Mouse (Mus musculus): ENCODE results near the gene Traip. TPM values are rescaled to one million over a fixed set of nuclear protein-coding genes. Genes with fewer than 3 reads are reported as not detected.

Traip gene
- polyA plus RNA-seq, 1 experiment from 2014 or later, result 12.7 TPM

GRCm38 (mm10) chr9:107947241-107948194, 2.4 kb upstream of the Traip start:
- Histone ChIP-seq H3K4me3 (ENCODE audit: low read length) (no peak overlapping the region), H3K4me1 (ENCODE audit: control insufficient read depth, insufficient read depth, low read length) (peaks cover 13% of the 10 kb centered on the region), H3K27ac (ENCODE audit: low read length) (no peak overlapping the region), H3K27me3 (ENCODE audit: control insufficient read depth, insufficient read depth, low read length) (no peaks in the 10 kb centered on the region), H3K4me2 (ENCODE audit: low read depth, low read length) (no peak overlapping the region), H3K9ac (ENCODE audit: low read length) (no peak overlapping the region), H3K36me3 (ENCODE audit: control insufficient read depth, insufficient read depth) (no peaks in the 10 kb centered on the region), H3K9me3 (replicated peaks; ENCODE audit: control insufficient read depth, low read length) (no peaks in the 10 kb centered on the region)
- no peak for ATAC-seq (replicated peaks; ENCODE audit: extremely low read depth, insufficient read depth, low FRiP score)
- 76% methylated on average over 31 of the region's 31 CpGs for WGBS

DNA sequence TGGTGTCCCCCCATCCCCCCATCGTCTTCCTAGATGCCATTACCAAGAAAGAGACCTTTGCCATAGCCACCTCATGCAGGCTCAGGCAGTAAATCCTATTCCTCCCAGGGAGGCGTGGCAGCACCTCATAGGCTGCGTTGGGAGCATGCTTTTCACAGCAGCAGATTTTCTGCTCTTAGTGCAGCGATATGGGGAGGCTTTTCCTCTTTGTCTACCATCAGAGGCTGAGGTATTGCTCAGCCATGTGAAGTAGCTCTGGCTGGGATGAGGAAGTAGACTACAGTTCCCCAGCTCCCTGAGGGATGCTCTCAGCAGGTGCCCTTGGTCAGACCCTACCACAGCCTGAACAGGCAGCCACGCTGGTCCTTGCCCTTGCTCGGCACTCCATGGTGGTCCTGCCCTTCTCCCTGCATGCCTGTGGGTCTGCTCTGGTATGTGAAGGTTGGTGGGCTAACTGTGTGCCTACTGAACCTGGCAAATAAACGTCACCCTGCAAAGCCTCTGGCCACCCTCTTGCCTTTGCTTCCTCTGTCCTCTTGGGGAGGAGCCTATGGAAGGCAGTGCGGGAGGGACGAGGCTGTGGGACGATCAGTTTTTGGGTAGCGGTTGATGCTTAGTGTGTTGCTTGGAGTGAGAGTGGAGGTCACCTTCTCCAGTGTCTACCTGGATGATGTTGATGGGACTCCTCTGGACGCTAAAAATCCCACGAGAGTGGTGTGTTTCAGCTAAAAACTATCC, 583 bp upstream of the Traip start:
- H3K4me3 ChIP-seq (ENCODE audit: low read length), result no peak overlapping the region
- ATAC-seq (replicated peaks; ENCODE audit: extremely low read depth, insufficient read depth, low FRiP score), result no peak
- H3K4me2 ChIP-seq (ENCODE audit: low read depth, low read length), result no peak overlapping the region
- no peaks in the 10 kb centered on the region for H3K27me3 ChIP-seq (ENCODE audit: control insufficient read depth, insufficient read depth, low read length)
- no peak overlapping the region for H3K27ac ChIP-seq (ENCODE audit: low read length)
- no peak overlapping the region for H3K9ac ChIP-seq (ENCODE audit: low read length)
- H3K36me3 ChIP-seq (ENCODE audit: control insufficient read depth, insufficient read depth), result no peaks in the 10 kb centered on the region
- WGBS, result 74% methylated on average over 13 of the region's 13 CpGs
- peaks cover 13% of the 10 kb centered on the region for H3K4me1 ChIP-seq (ENCODE audit: control insufficient read depth, insufficient read depth, low read length)
- H3K9me3 ChIP-seq (replicated peaks; ENCODE audit: control insufficient read depth, low read length), result no peaks in the 10 kb centered on the region

GRCm38 (mm10) chr9:107950460-107951355, 772 bp downstream of the Traip start:
- Histone ChIP-seq H3K4me2 (ENCODE audit: low read depth, low read length) (peak overlapping the region; percentile 78), H3K4me1 (ENCODE audit: control insufficient read depth, insufficient read depth, low read length) (peaks cover 13% of the 10 kb centered on the region), H3K9ac (ENCODE audit: low read length) (peak overlapping the region; percentile 81), H3K4me3 (ENCODE audit: low read length) (peak overlapping the region; percentile 83), H3K9me3 (replicated peaks; ENCODE audit: control insufficient read depth, low read length) (no peaks in the 10 kb centered on the region), H3K36me3 (ENCODE audit: control insufficient read depth, insufficient read depth) (no peaks in the 10 kb centered on the region), H3K27me3 (ENCODE audit: control insufficient read depth, insufficient read depth, low read length) (no peaks in the 10 kb centered on the region), H3K27ac (ENCODE audit: low read length) (peak overlapping the region; percentile 70)
- 15% methylated on average over 45 of the region's 45 CpGs for WGBS
- ATAC-seq (replicated peaks; ENCODE audit: extremely low read depth, insufficient read depth, low FRiP score), result peak; percentile 93

DNA sequence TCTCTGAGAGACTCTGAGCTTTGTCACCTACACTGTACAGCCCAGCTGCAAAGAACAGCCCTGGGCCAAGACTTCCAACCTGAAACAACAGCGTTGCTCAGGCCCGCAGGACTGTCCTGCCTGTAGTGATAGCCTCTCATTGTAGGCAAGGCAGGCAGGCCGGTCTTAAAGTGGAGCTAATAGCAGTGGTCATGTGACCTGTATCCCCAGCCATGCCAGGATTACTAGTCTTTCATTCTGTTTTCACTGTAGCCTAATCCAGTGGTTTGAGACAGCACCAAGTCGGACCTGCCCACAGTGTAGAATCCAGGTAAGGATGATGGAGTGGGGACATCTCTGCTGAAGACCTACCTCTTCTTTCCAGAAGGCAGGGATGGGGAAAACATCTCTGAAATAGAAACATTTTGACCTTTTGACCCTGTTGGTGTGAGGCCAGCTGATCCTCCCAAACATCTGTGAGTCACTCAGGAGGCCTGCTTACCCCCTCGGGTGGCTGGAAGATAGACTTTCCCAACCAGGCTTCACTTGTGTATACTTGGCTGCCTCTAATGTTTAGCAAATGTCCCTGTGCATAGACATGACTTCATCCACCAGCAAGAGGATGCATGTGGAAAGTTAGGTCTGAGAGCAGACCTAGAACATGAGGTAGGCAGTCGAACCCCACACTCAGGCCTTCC, 5.8 kb downstream of the Traip start:
- ATAC-seq (replicated peaks; ENCODE audit: extremely low read depth, insufficient read depth, low FRiP score), result no peak
- Histone ChIP-seq H3K4me3 (ENCODE audit: low read length) (no peak overlapping the region), H3K27ac (ENCODE audit: low read length) (no peak overlapping the region), H3K27me3 (ENCODE audit: control insufficient read depth, insufficient read depth, low read length) (no peaks in the 10 kb centered on the region), H3K4me1 (ENCODE audit: control insufficient read depth, insufficient read depth, low read length) (peaks cover 10% of the 10 kb centered on the region), H3K36me3 (ENCODE audit: control insufficient read depth, insufficient read depth) (peaks cover 15% of the 10 kb centered on the region; the same call in 1 of the 2 replicates), H3K4me2 (ENCODE audit: low read depth, low read length) (no peak overlapping the region), H3K9me3 (replicated peaks; ENCODE audit: control insufficient read depth, low read length) (no peaks in the 10 kb centered on the region), H3K9ac (ENCODE audit: low read length) (no peak overlapping the region)
- WGBS, result 68% methylated on average over 6 of the region's 6 CpGs

DNA sequence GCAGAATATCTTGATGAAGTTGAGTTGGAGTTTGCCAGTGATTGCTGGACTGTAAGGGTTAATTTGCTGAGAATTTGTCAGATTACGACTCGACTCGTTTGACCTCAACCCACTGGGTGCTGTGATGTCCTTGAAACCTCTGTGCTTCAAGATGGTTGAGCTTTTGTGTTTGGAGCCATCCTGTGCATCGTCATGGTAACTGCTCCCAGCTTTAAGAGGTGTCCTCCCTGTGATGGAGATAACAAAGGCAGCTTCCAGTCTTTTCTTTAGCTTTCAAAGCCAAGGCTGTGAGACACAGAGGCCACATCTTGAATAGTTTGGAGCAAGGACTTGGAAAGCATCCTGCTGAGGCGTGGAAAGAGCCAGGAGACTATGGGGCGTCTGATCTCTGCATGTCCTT, 7.2 kb downstream of the Traip start:
- H3K4me3 ChIP-seq (ENCODE audit: low read length), result no peak overlapping the region
- ATAC-seq (replicated peaks; ENCODE audit: extremely low read depth, insufficient read depth, low FRiP score), result no peak
- WGBS, result 59% methylated on average over 6 of the region's 6 CpGs
- H3K9me3 ChIP-seq (replicated peaks; ENCODE audit: control insufficient read depth, low read length), result no peaks in the 10 kb centered on the region
- no peak overlapping the region for H3K9ac ChIP-seq (ENCODE audit: low read length)
- no peak overlapping the region for H3K27ac ChIP-seq (ENCODE audit: low read length)
- H3K36me3 ChIP-seq (ENCODE audit: control insufficient read depth, insufficient read depth), result peaks cover 15% of the 10 kb centered on the region; the same call in 1 of the 2 replicates
- no peak overlapping the region for H3K4me2 ChIP-seq (ENCODE audit: low read depth, low read length)
- H3K4me1 ChIP-seq (ENCODE audit: control insufficient read depth, insufficient read depth, low read length), result no peaks in the 10 kb centered on the region
- no peaks in the 10 kb centered on the region for H3K27me3 ChIP-seq (ENCODE audit: control insufficient read depth, insufficient read depth, low read length)

DNA sequence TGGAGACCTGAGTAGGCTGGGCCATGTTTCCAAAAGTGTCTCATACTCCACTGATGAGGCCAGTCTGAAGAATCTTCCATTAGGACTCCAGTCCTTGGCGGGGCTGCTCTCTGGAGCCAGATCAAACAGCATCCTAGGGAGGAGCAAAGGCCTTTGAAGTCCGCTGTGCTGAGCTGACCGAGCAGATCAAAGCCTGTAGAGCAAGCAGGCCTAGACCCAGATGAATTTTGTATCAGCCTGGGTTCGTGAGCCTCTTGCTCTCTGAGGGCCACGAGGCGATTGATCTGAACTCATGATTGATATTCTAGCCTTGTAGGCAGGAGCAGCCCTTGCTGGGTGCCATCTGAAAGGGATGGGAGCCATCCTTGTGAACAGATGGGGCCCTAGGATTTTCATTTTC, 10.0 kb downstream of the Traip start:
- Histone ChIP-seq H3K36me3 (ENCODE audit: control insufficient read depth, insufficient read depth) (peaks cover 15% of the 10 kb centered on the region; the same call in 1 of the 2 replicates), H3K4me3 (ENCODE audit: low read length) (no peak overlapping the region)

DNA sequence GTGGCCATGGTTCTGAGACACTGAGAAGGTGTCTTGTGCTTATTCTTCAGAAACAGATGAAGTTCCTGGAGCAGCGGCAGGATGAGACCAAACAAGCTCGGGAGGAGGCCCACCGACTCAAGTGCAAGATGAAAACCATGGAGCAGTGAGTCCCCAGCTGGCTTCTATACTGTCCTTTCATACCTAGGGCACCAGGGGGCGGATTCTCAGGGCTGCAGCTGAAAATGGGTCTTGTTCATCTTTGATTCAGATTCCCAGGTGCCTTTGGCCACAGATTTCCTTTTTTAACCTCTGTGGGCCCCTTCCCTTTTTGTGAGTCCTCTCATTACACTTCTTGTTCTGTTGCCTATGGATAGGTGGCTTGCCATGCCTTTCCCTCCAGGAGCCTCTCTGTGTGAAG, 11.0 kb downstream of the Traip start:
- no peaks in the 10 kb centered on the region for H3K27me3 ChIP-seq (ENCODE audit: control insufficient read depth, insufficient read depth, low read length)
- no peak overlapping the region for H3K4me3 ChIP-seq (ENCODE audit: low read length)
- H3K4me2 ChIP-seq (ENCODE audit: low read depth, low read length), result no peak overlapping the region
- 71% methylated on average over 4 of the region's 4 CpGs for WGBS
- ATAC-seq (replicated peaks; ENCODE audit: extremely low read depth, insufficient read depth, low FRiP score), result no peak
- no peaks in the 10 kb centered on the region for H3K9me3 ChIP-seq (replicated peaks; ENCODE audit: control insufficient read depth, low read length)
- peaks cover 15% of the 10 kb centered on the region; the same call in 1 of the 2 replicates for H3K36me3 ChIP-seq (ENCODE audit: control insufficient read depth, insufficient read depth)
- H3K9ac ChIP-seq (ENCODE audit: low read length), result no peak overlapping the region
- no peaks in the 10 kb centered on the region for H3K4me1 ChIP-seq (ENCODE audit: control insufficient read depth, insufficient read depth, low read length)
- H3K27ac ChIP-seq (ENCODE audit: low read length), result no peak overlapping the region

More for the DNA sequence above, 10.0 kb downstream of the Traip start:
- H3K27ac ChIP-seq (ENCODE audit: low read length), result no peak overlapping the region
- 71% methylated on average over 6 of the region's 6 CpGs for WGBS
- ATAC-seq (replicated peaks; ENCODE audit: extremely low read depth, insufficient read depth, low FRiP score), result no peak
- no peaks in the 10 kb centered on the region for H3K27me3 ChIP-seq (ENCODE audit: control insufficient read depth, insufficient read depth, low read length)
- no peaks in the 10 kb centered on the region for H3K9me3 ChIP-seq (replicated peaks; ENCODE audit: control insufficient read depth, low read length)
- H3K9ac ChIP-seq (ENCODE audit: low read length), result no peak overlapping the region
- H3K4me1 ChIP-seq (ENCODE audit: control insufficient read depth, insufficient read depth, low read length), result no peaks in the 10 kb centered on the region
- H3K4me2 ChIP-seq (ENCODE audit: low read depth, low read length), result no peak overlapping the region

DNA sequence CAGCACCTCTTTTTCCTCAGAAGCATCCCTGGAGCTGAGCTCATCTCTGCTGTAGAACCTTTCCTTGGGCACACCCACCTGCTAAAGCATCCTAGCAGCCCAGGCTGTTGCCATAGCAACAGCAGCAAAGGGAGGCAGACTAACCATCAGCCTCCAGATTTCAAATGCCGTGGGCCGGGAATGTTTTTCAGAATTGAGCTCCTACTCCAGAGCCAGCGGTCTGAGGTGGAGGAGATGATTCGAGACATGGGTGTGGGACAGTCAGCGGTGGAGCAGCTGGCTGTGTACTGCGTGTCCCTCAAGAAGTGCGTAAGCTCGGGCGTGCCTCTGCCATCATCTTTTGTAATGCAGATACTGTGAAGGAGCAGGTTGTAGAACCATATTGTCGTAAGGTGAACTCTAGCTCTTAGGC, 11.4 kb downstream of the Traip start:
- H3K9ac ChIP-seq (ENCODE audit: low read length), result no peak overlapping the region
- H3K27ac ChIP-seq (ENCODE audit: low read length), result no peak overlapping the region
- H3K4me1 ChIP-seq (ENCODE audit: control insufficient read depth, insufficient read depth, low read length), result no peaks in the 10 kb centered on the region
- no peaks in the 10 kb centered on the region for H3K27me3 ChIP-seq (ENCODE audit: control insufficient read depth, insufficient read depth, low read length)
- H3K4me3 ChIP-seq (ENCODE audit: low read length), result no peak overlapping the region
- peaks cover 15% of the 10 kb centered on the region; the same call in 1 of the 2 replicates for H3K36me3 ChIP-seq (ENCODE audit: control insufficient read depth, insufficient read depth)
- no peak overlapping the region for H3K4me2 ChIP-seq (ENCODE audit: low read depth, low read length)
- H3K9me3 ChIP-seq (replicated peaks; ENCODE audit: control insufficient read depth, low read length), result no peaks in the 10 kb centered on the region
- ATAC-seq (replicated peaks; ENCODE audit: extremely low read depth, insufficient read depth, low FRiP score), result no peak
- WGBS, result 83% methylated on average over 10 of the region's 10 CpGs
